ENCODE assay signal across 11 mouse cellular contexts in the genomic region with DNA sequence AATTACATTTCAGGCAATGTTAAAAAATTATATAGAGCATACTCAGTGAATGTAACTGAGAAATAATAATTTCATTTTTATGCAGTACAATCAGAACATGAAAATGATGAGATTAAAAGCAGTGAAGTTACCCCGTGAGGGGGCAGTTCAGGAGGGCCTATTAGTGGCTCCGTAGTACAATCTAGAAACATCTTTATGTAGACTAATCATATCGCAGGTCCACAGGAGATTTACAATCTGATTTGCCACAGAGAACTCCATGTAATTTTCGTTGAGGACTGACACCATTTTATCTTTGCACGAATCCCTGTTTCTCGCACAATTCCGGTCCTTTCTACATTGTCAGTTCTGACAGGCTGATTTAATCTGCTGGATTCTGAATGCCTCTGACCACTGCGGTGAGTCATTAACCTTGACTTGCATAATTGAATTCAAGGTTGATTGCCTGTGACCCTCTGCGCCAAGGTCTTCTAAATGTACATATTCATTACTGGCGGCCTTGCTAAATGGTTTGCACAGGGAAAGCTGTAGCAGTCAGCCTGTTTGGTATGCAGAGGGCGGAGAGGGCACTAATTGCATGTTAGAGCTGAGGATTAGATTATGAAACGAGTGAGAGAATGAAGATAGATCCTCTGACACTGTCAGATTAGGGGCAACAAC.
A peak's percentile ranks its signal among the peaks of the same experiment; 100 is the strongest.
DNase-seq lines count a peak whose midpoint lies in the region; ATAC-seq and TF ChIP-seq lines count a peak whose summit lies in the region.
"Had no signal": no experiment of that assay in that cellular context is flagged by ENCODE, and none has a peak within 500 bp of the region (broad histone marks: within the 10 kb centered on the region; RNA-seq: fewer than 3 reads in every experiment).

No protein-coding gene starts in this region.

- DNase-seq in adrenal gland, adult (ENCODE audit: inconsistent age in 2 of 2, low spot score in 1 of 2) = peak; percentile 72 to 91
- DNase-seq in adrenal gland, postnatal 4 days (ENCODE audit: low spot score in 2 of 2) = no peak
- peak; percentile 41 for DNase-seq in kidney, adult 9 months
- DNase-seq in midbrain, postnatal 0 days (ENCODE audit: low spot score) = peak; percentile 46
- DNase-seq in cerebellum, postnatal 10 days = no peak
- no peak for DNase-seq in cerebellum, adult 18-20 months
- DNase-seq in heart, adult 9 months (ENCODE audit: low spot score in 2 of 2) = no peak
- DNase-seq: cerebellum, adult 9-11 months; left cerebral cortex, postnatal 4 days had no signal

- H3K9me3 ChIP-seq in forebrain, embryonic 13.5 days (replicated peaks) = no peaks in the 10 kb centered on the region
- H3K9me3 ChIP-seq in midbrain, postnatal 0 days (ENCODE audit: low read length) = no peaks in the 10 kb centered on the region

- ATAC-seq in forebrain, embryonic 13.5 days = peak; percentile 70; the same call in 1 of the 2 replicates
- no peak for ATAC-seq in midbrain, postnatal 0 days (ENCODE audit: low FRiP score)

- no peak for TF ChIP-seq CTCF in midbrain, postnatal 0 days (IDR thresholded peaks at IDR 0.05)

- H3K4me1 ChIP-seq in forebrain, embryonic 13.5 days = peaks cover 11% of the 10 kb centered on the region
- no peaks in the 10 kb centered on the region for H3K4me1 ChIP-seq in midbrain, postnatal 0 days (ENCODE audit: insufficient read depth, low read length)

- no peak overlapping the region for H3K27ac ChIP-seq in forebrain, embryonic 13.5 days
- H3K27ac ChIP-seq in midbrain, postnatal 0 days (ENCODE audit: low read depth, low read length) = no peak overlapping the region
- H3K27ac ChIP-seq: macrophage had no signal

- no peak overlapping the region for H3K4me2 ChIP-seq in forebrain, embryonic 13.5 days
- no peak overlapping the region; the same call in 1 of the 2 replicates for H3K4me2 ChIP-seq in midbrain, postnatal 0 days (ENCODE audit: low read depth, low read length, poor library complexity, severe bottlenecking)

- no peak overlapping the region for H3K9ac ChIP-seq in forebrain, embryonic 13.5 days
- no peak overlapping the region for H3K9ac ChIP-seq in midbrain, postnatal 0 days (replicated peaks; ENCODE audit: low read length, poor library complexity, severe bottlenecking)

- 30% methylated on average over 12 of the region's 12 CpGs for WGBS in forebrain, embryonic 13.5 days
- 38% methylated on average over 12 of the region's 12 CpGs for WGBS in midbrain, postnatal 0 days

- no peaks in the 10 kb centered on the region for H3K36me3 ChIP-seq in forebrain, embryonic 13.5 days (ENCODE audit: poor library complexity, severe bottlenecking)
- H3K36me3 ChIP-seq in midbrain, postnatal 0 days (ENCODE audit: insufficient read depth, low read length) = no peaks in the 10 kb centered on the region

- H3K27me3 ChIP-seq in forebrain, embryonic 13.5 days = no peaks in the 10 kb centered on the region
- H3K27me3 ChIP-seq in midbrain, postnatal 0 days (ENCODE audit: insufficient read depth, low read length) = no peaks in the 10 kb centered on the region

- no peak overlapping the region for H3K4me3 ChIP-seq in forebrain, embryonic 13.5 days
- no peak overlapping the region for H3K4me3 ChIP-seq in midbrain, postnatal 0 days (ENCODE audit: low read depth, low read length)

Comparison
In these comparisons a context has a peak if more than half of its experiments do, and no peak if none do; other contexts are left out.
1. DNase-seq: peak in adrenal gland, adult (2 of 2), kidney, adult 9 months (single experiment) and midbrain, postnatal 0 days (single experiment); none in adrenal gland, postnatal 4 days (0 of 2), cerebellum, postnatal 10 days (0 of 2), cerebellum, adult 18-20 months (0 of 2) and heart, adult 9 months (0 of 2).